Mouse (Mus musculus) cerebellum, postnatal 36 days (tissue): ENCODE measurements around the gene Olfr223.
"Not testable (repeated sequence)": the region's sequence is repeated elsewhere in the genome, so short reads cannot be mapped to it uniquely, and the experiment has no call there.

ENCODE experiments used
- DNase-seq, 2 experiments: peaks; one replicate each; pipeline ENCODE4 v3.0.0; 2021 to 2022; ENCODE audit warnings: mixed read lengths in 2 of 2

Gene Olfr223

GRCm38 (mm10) chr11:59596091-59596490 lies 3.0 kb upstream of the Olfr223 start:
- no peak for DNase-seq

GRCm38 (mm10) chr11:59589496-59589895 lies 3.6 kb downstream of the Olfr223 start:
- DNase-seq, result no peak

GRCm38 (mm10) chr11:59584539-59584938 lies 8.6 kb downstream of the Olfr223 start:
- no peak for DNase-seq

- DNase-seq, result not testable (repeated sequence)
Observed at GRCm38 (mm10) chr11:59576135-59576534, 17.0 kb downstream of the Olfr223 start, which contains the start of gene Olfr222. Gene Olfr222, minus strand, starts transcription at chr11:59576235.

- DNase-seq, result no peak
Observed at GRCm38 (mm10) chr11:59575726-59576125, 17.4 kb downstream of the Olfr223 start.

- DNase-seq, result peak in 1 of 2 experiments; percentile 11
Observed at GRCm38 (mm10) chr11:59569306-59569705, 23.8 kb downstream of the Olfr223 start.

GRCm38 (mm10) chr11:59562837-59563236 lies 30.3 kb downstream of the Olfr223 start:
- no peak for DNase-seq

GRCm38 (mm10) chr11:59562336-59562735 lies 30.8 kb downstream of the Olfr223 start:
- DNase-seq, result no peak

GRCm38 (mm10) chr11:59560906-59561305 lies 32.2 kb downstream of the Olfr223 start:
- DNase-seq, result no peak

GRCm38 (mm10) chr11:59554535-59554934 lies 38.6 kb downstream of the Olfr223 start:
- DNase-seq, result no peak

- no peak for DNase-seq
Observed at GRCm38 (mm10) chr11:59554127-59554526, 39.0 kb downstream of the Olfr223 start.

- no peak for DNase-seq
Observed at GRCm38 (mm10) chr11:59544005-59544404, 49.1 kb downstream of the Olfr223 start.

- DNase-seq, result no peak
Observed at GRCm38 (mm10) chr11:59543376-59543775, 49.7 kb downstream of the Olfr223 start.

- DNase-seq, result no peak
Observed at GRCm38 (mm10) chr11:59542442-59542841, 50.6 kb downstream of the Olfr223 start.

- DNase-seq, result no peak
Observed at GRCm38 (mm10) chr11:59541324-59541723, 51.8 kb downstream of the Olfr223 start, which contains the start of gene Nlrp3. Gene Nlrp3, plus strand, starts transcription at chr11:59541568.

- DNase-seq, result no peak
Observed at GRCm38 (mm10) chr11:59540123-59540522, 53.0 kb downstream of the Olfr223 start.
